11 mouse cellular contexts compared by ENCODE assay signal in the genomic region with DNA sequence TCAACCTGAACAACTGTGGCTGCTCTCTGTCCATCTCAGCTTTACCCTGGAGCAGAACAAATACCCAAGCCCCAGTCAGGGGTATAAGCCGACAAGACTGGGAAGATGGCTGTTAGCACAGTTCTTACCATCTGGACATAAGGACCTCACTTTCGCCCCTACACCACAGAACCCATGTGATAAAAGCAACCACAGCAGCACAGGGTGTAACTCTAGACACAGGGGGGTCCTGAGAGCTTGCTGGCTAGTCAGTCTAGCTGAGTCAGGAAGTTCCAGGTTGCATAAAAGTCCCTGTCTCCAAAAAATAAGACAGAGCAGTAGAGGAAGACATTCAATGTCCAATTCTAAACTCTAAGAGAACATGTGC. TPM values are rescaled to one million over a fixed set of nuclear protein-coding genes. Genes with fewer than 3 reads are reported as not detected.
DNase-seq lines count a peak whose midpoint lies in the region; ATAC-seq and TF ChIP-seq lines count a peak whose summit lies in the region.
"Had no signal": no experiment of that assay in that cellular context is flagged by ENCODE, and none has a peak within 500 bp of the region (broad histone marks: within the 10 kb centered on the region; RNA-seq: fewer than 3 reads in every experiment).

No protein-coding gene starts in this region.

- H3K9ac ChIP-seq in heart, embryonic 14.5 days (ENCODE audit: low read length) = no peak overlapping the region
- no peak overlapping the region for H3K9ac ChIP-seq in heart, adult 2 months (ENCODE audit: low read depth, low read length)
- H3K9ac ChIP-seq in limb, embryonic 12.5 days (replicated peaks) = no peak overlapping the region
- H3K9ac ChIP-seq in intestine, embryonic 15.5 days = no peak overlapping the region
- H3K9ac ChIP-seq: embryonic facial prominence, embryonic 15.5 days; liver, postnatal 0 days had no signal

- WGBS in heart, embryonic 14.5 days = 59% methylated on average over 2 of the region's 2 CpGs
- WGBS in heart, adult 2 months = 84% methylated on average over 2 of the region's 2 CpGs
- WGBS in limb, embryonic 12.5 days = 68% methylated on average over 2 of the region's 2 CpGs
- 85% methylated on average over 2 of the region's 2 CpGs for WGBS in limb, embryonic 10.5 days
- WGBS in intestine, embryonic 15.5 days = 75% methylated on average over 2 of the region's 2 CpGs

- no peak for ATAC-seq in heart, embryonic 14.5 days (ENCODE audit: insufficient number of reproducible peaks, insufficient read depth, low FRiP score, low read depth)
- ATAC-seq in limb, embryonic 12.5 days (ENCODE audit: insufficient number of reproducible peaks, insufficient read depth, low FRiP score, low TSS enrichment, low read depth) = peak; percentile 57; the same call in 1 of the 2 replicates
- ATAC-seq in Patski = peak; percentile 7
- peak; percentile 4; the same call in 1 of the 2 replicates for ATAC-seq in intestine, embryonic 15.5 days
- ATAC-seq: liver, postnatal 0 days had no signal

- H3K36me3 ChIP-seq in heart, embryonic 14.5 days (ENCODE audit: control insufficient read depth, insufficient read depth, low read length) = no peaks in the 10 kb centered on the region
- no peaks in the 10 kb centered on the region for H3K36me3 ChIP-seq in heart, adult 2 months (ENCODE audit: control insufficient read depth, insufficient read depth, low read length)
- no peaks in the 10 kb centered on the region for H3K36me3 ChIP-seq in limb, embryonic 12.5 days
- H3K36me3 ChIP-seq in limb, embryonic 10.5 days = no peaks in the 10 kb centered on the region
- no peaks in the 10 kb centered on the region for H3K36me3 ChIP-seq in intestine, embryonic 15.5 days
- H3K36me3 ChIP-seq: embryonic facial prominence, embryonic 15.5 days had no signal

- peak overlapping the region; percentile 78 to 80 for H3K27ac ChIP-seq in heart, embryonic 14.5 days (replicated peaks in 1 of 2; ENCODE audit: control insufficient read depth in 1 of 2, insufficient read depth in 1 of 2, low read depth in 2 of 2, low read length in 2 of 2)
- no peak overlapping the region for H3K27ac ChIP-seq in heart, adult 2 months
- H3K27ac ChIP-seq in limb, embryonic 12.5 days = peak overlapping the region; percentile 79
- no peak overlapping the region for H3K27ac ChIP-seq in limb, embryonic 10.5 days
- no peak overlapping the region for H3K27ac ChIP-seq in intestine, embryonic 15.5 days
- H3K27ac ChIP-seq: embryonic facial prominence, embryonic 15.5 days had no signal

- no peak overlapping the region for H3K4me3 ChIP-seq in heart, embryonic 14.5 days (ENCODE audit: control insufficient read depth in 1 of 2, insufficient read depth in 1 of 2, low read depth in 1 of 2, low read length in 2 of 2)
- no peak overlapping the region for H3K4me3 ChIP-seq in heart, adult 2 months
- no peak overlapping the region for H3K4me3 ChIP-seq in limb, embryonic 12.5 days (replicated peaks)
- no peak overlapping the region for H3K4me3 ChIP-seq in limb, embryonic 10.5 days
- no peak overlapping the region for H3K4me3 ChIP-seq in intestine, embryonic 15.5 days (replicated peaks)
- H3K4me3 ChIP-seq: embryonic facial prominence, embryonic 15.5 days; megakaryocyte, embryonic 14.5 days had no signal

- no peaks in the 10 kb centered on the region for H3K9me3 ChIP-seq in heart, embryonic 14.5 days (ENCODE audit: control insufficient read depth, low read length)
- no peaks in the 10 kb centered on the region for H3K9me3 ChIP-seq in limb, embryonic 12.5 days
- no peaks in the 10 kb centered on the region for H3K9me3 ChIP-seq in limb, embryonic 10.5 days (replicated peaks)
- no peaks in the 10 kb centered on the region for H3K9me3 ChIP-seq in intestine, embryonic 15.5 days
- H3K9me3 ChIP-seq: embryonic facial prominence, embryonic 15.5 days; megakaryocyte, embryonic 14.5 days had no signal

- POLR2A ChIA-PET in Patski (lab: Charles Lee) = no interaction called here

- CTCF ChIA-PET in Patski (lab: Charles Lee) = interaction anchor here (0.7 to 1.4 kb wide), 3 partner anchors 8 to 176 kb away, joined by 3 read pairs; no protein-coding TSS in a partner anchor

- H3K79me2 ChIP-seq in heart, adult 2 months (replicated peaks; ENCODE audit: control insufficient read depth, insufficient read depth, low read length) = no peaks in the 10 kb centered on the region

- no peaks in the 10 kb centered on the region for H3K27me3 ChIP-seq in heart, embryonic 14.5 days (ENCODE audit: control insufficient read depth, insufficient read depth, low read length)
- no peaks in the 10 kb centered on the region for H3K27me3 ChIP-seq in heart, adult 2 months (ENCODE audit: control insufficient read depth, insufficient read depth, low read length)
- no peaks in the 10 kb centered on the region for H3K27me3 ChIP-seq in limb, embryonic 12.5 days
- no peaks in the 10 kb centered on the region for H3K27me3 ChIP-seq in limb, embryonic 10.5 days (ENCODE audit: low read depth, poor library complexity, severe bottlenecking)
- H3K27me3 ChIP-seq in Patski = no peaks in the 10 kb centered on the region
- H3K27me3 ChIP-seq in intestine, embryonic 15.5 days (replicated peaks) = no peaks in the 10 kb centered on the region
- H3K27me3 ChIP-seq: embryonic facial prominence, embryonic 15.5 days; megakaryocyte, embryonic 14.5 days had no signal

- H3K4me1 ChIP-seq in heart, embryonic 14.5 days (ENCODE audit: control insufficient read depth in 2 of 2, insufficient read depth in 2 of 2, low read length in 2 of 2) = peaks cover 16 to 32% of the 10 kb centered on the region in 2 experiments
- H3K4me1 ChIP-seq in heart, adult 2 months (ENCODE audit: control insufficient read depth, insufficient read depth, low read length) = no peaks in the 10 kb centered on the region
- H3K4me1 ChIP-seq in limb, embryonic 12.5 days (replicated peaks) = peaks cover 35% of the 10 kb centered on the region
- H3K4me1 ChIP-seq in limb, embryonic 10.5 days = peaks cover 10% of the 10 kb centered on the region
- H3K4me1 ChIP-seq in intestine, embryonic 15.5 days (replicated peaks) = 0 out of 2 replicates have a peak, but pooled peaks cover 6% of the 10 kb centered on the region
- H3K4me1 ChIP-seq: megakaryocyte, embryonic 14.5 days had no signal

- in situ Hi-C loops in Patski (cut with MboI; ENCODE audit: low pct_unique_long_range_greater_than_20kb) = no loop called here

- intact Hi-C loops in heart, adult 2 months (cut with DNase I) = no loop called here
- intact Hi-C loops in left cerebral cortex, postnatal 25 days (cut with DNase I) = no loop called here

- no peak for TF ChIP-seq CTCF in heart, adult 2 months (IDR thresholded peaks at IDR 0.05)
- TF ChIP-seq CTCF in Patski (IDR thresholded peaks at IDR 0.05) = no peak

- no peak for TF ChIP-seq EP300 in heart, adult 2 months (IDR thresholded peaks at IDR 0.05; ENCODE audit: insufficient read depth, low read depth, low read length)

- H3K4me2 ChIP-seq in heart, embryonic 14.5 days (ENCODE audit: low read length) = no peak overlapping the region
- no peak overlapping the region for H3K4me2 ChIP-seq in limb, embryonic 12.5 days
- H3K4me2 ChIP-seq in intestine, embryonic 15.5 days (replicated peaks) = no peak overlapping the region
- H3K4me2 ChIP-seq: embryonic facial prominence, embryonic 15.5 days had no signal

- no peak for TF ChIP-seq POLR2A in heart, adult 2 months (IDR thresholded peaks at IDR 0.05; ENCODE audit: insufficient read depth, low read depth, low read length)

- DNase-seq in heart, adult 2 months = no peak
- no peak for DNase-seq in limb, embryonic 10.5 days (ENCODE audit: low spot score)
- no peak for DNase-seq in Patski (ENCODE audit: low read depth, low spot score)
- no peak for DNase-seq in left cerebral cortex, postnatal 25 days (ENCODE audit: low spot score in 2 of 2)
- DNase-seq: thymus, postnatal 25 days had no signal

RNA-seq across cellular contexts. Expression of a gene that starts 31.8 kb away (rescaled TPM):
- polyA plus RNA-seq in heart, embryonic 14.5 days (2014; fragmentation: Nextera tagmentation; extraction: Ambion mirVana) = 0.58 and 0.62 TPM in 2 replicates
- not detected for total RNA-seq in heart, adult 2 months (2021)
- polyA plus RNA-seq in heart, adult 2 months (2012; rRNA removed) = 0.26 TPM in 1 of 2 replicates, not detected in the other
- not detected in 2 replicates for polyA plus RNA-seq in limb, embryonic 12.5 days (2016; fragmentation: Nextera tagmentation; extraction: Ambion mirVana)
- polyA plus RNA-seq in limb, embryonic 10.5 days (2016; fragmentation: Nextera tagmentation; extraction: Ambion mirVana) = not detected in 2 replicates
- not detected for polyA plus RNA-seq in Patski (2021)
- 4.4 and 5.5 TPM in 2 replicates for polyA plus RNA-seq in intestine, embryonic 15.5 days (2015; fragmentation: Nextera tagmentation; extraction: Ambion mirVana)
- total RNA-seq in left cerebral cortex, postnatal 25 days (2021) = under 1 TPM in 1 of 2 experiments, not detected in 1; 0.66 TPM

Comparison
In these comparisons a context has a peak if more than half of its experiments do, and no peak if none do; other contexts are left out.
1. H3K27ac ChIP-seq: peak in heart, embryonic 14.5 days (2 of 2) and limb, embryonic 12.5 days (single experiment); none in heart, adult 2 months (single experiment), limb, embryonic 10.5 days (single experiment) and intestine, embryonic 15.5 days (single experiment).